Mouse (Mus musculus) kidney, adult 2 months (tissue): ENCODE measurements at regions not wholly inside any gene's neighbourhood (a gene's known extent, or its start where the extent isn't known, plus 50 kb on each side); places are given as distances from the start of the nearest gene placed in this dataset.

Source experiments
- DNase-seq: peaks from one replicate; pipeline ENCODE4 v3.0.0; 2021
- H3K27ac ChIP-seq: fragments of 200-500 bp; 2 replicates; pipeline ENCODE4 v1.5.1; 2012; ENCODE audit warnings: low read depth, low read length, control low read depth, inconsistent platforms; ENCODE audit not compliant: insufficient read depth
- H3K27me3 ChIP-seq: fragments of 200-500 bp; replicated peaks from 2 replicates; pipeline ENCODE4 v1.6.1; 2012; ENCODE audit warnings: mild to moderate bottlenecking, moderate library complexity, low read length, inconsistent platforms; ENCODE audit not compliant: control insufficient read depth, insufficient read depth
- H3K36me3 ChIP-seq: fragments of 200-500 bp; 2 replicates; pipeline ENCODE4 v1.6.1; 2012; ENCODE audit warnings: mild to moderate bottlenecking, moderate library complexity, low read length, inconsistent platforms; ENCODE audit not compliant: control insufficient read depth, insufficient read depth
- H3K4me1 ChIP-seq: fragments of 200-500 bp; 2 replicates; pipeline ENCODE4 v1.6.1; 2011; ENCODE audit warnings: low read length; ENCODE audit not compliant: control insufficient read depth, insufficient read depth
- H3K4me3 ChIP-seq: fragments of 200-500 bp; 2 replicates; pipeline ENCODE4 v1.5.1; 2011; ENCODE audit warnings: mild to moderate bottlenecking, low read depth, low read length, control low read depth; ENCODE audit not compliant: insufficient read depth
- CTCF ChIP-seq: fragments of 200-500 bp; conservative IDR thresholded peaks from 2 replicates; pipeline ENCODE4 v1.5.1; 2011; ENCODE audit warnings: low read depth, mild to moderate bottlenecking, control low read depth, low read length, moderate library complexity, mixed read lengths; ENCODE audit not compliant: insufficient read depth, insufficient read length
- POLR2A ChIP-seq: fragments of 200-500 bp; IDR thresholded peaks from one replicate; pipeline ENCODE4 v1.6.1; 2011; ENCODE audit warnings: low read depth, low read length, control low read depth
- WGBS: fragments of 180-500 bp; shearing (Covaris S2); methylation state at CpG from one replicate; pipeline ENCODE4 v1.1.7; 2018; 5-methylcytosine and 5-hydroxymethylcytosine counted together

DNA sequence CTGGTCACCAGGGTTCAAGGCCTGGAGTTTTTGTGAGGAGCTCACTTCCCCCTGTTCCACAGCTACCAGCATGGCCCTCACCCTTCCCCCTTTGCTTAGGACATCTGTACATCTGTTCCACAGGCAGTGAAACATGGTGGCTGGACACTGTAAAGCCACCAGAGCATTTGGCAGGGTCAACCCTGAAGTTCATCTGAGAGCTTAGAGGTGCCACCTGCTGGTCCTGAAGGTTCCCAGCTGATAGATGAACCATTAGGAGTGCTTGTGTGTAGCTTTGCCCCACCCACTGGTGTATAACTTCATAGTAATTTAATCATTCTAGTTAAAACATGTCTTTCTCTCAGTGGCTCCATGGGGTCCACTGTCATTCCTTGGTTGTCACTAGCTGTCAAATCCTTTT, 304.7 kb downstream of the Fgf9 start:
- Histone ChIP-seq H3K27me3 (no peaks in the 10 kb centered on the region), H3K4me3 (no peak overlapping the region), H3K36me3 (no peaks in the 10 kb centered on the region), H3K27ac (no peak overlapping the region), H3K4me1 (no peaks in the 10 kb centered on the region)
- TF ChIP-seq CTCF (peak; percentile 38; the same call in 1 of the 2 replicates), POLR2A (no peak)
- DNase-seq, result peak; percentile 25

DNA sequence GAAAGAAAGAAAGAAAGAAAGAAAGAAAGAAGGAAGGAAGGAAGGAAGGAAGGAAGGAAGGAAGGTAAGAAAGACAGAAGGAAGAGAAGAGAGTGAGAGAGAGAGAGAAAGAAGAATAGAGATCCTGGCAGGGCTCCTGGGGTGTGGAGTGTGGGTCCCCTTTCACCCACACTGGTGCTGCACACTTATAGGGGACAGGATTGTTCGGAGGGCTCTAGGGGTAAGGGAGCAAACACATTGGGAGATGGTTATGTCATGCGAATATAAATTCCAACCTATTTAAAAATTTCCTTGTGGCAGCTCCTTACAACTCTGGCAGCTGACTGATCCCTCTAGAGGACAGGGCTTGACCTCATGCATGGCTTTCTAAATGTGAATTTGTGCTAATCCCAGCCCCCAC, 286.5 kb downstream of the Fgf9 start:
- no peak overlapping the region for H3K27ac ChIP-seq
- WGBS, result 88% methylated on average over 2 of the region's 2 CpGs
- no peak for DNase-seq

DNA sequence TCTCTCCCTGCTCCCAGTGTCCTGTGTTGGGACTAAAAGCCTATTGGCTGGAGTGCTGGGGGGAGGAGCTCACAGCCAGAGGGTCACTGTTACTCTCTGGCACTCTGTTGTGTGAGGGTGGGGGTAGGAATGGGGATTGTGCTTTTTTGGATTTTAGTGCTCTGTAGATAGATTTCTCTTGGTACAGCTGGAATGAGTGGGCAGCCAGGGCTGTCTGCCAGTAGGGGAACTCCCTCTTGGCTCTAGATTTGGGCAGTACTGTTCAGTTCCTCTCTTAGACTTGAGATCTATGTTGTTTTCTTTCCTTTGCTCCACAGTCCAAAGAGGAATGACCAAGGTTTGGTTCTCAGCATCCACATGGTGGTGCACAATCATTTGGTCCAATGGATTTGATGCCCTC, 282.6 kb downstream of the Fgf9 start:
- no peak for DNase-seq
- TF ChIP-seq CTCF, result no peak
- no peak overlapping the region for H3K4me3 ChIP-seq
- H3K4me1 ChIP-seq, result no peaks in the 10 kb centered on the region
- no peaks in the 10 kb centered on the region for H3K27me3 ChIP-seq
- no peak overlapping the region for H3K27ac ChIP-seq
- no peaks in the 10 kb centered on the region for H3K36me3 ChIP-seq

More for the DNA sequence above, 286.5 kb downstream of the Fgf9 start:
- TF ChIP-seq CTCF (no peak), POLR2A (no peak)
- Histone ChIP-seq H3K4me1 (no peaks in the 10 kb centered on the region), H3K4me3 (no peak overlapping the region), H3K27me3 (no peaks in the 10 kb centered on the region), H3K36me3 (no peaks in the 10 kb centered on the region)

DNA sequence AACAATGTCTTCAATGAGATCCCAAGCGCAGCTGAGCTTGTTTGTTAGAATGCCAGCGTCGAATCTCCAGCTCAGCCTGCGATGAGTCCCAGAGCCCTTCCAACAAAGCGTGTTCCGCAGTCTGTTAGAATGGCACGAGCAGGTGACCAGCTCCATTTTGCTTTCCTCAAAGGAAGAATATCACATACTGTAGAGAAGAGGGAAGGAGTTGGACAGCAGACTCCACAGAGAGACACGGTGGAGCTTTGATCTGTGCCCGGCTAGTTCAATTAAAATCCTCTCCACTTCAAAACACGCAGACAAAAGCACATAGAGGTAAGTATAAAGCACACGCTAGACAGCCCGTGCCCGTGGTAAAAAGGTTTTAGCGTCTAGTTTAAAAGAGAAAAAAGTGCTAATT, 265.8 kb downstream of the Fgf9 start:
- Histone ChIP-seq H3K4me3 (no peak overlapping the region), H3K4me1 (no peaks in the 10 kb centered on the region), H3K36me3 (no peaks in the 10 kb centered on the region), H3K27ac (no peak overlapping the region), H3K27me3 (no peaks in the 10 kb centered on the region)
- 91% methylated on average over 14 of the region's 14 CpGs for WGBS
- no peak for TF ChIP-seq POLR2A
- TF ChIP-seq CTCF, result no peak
- DNase-seq, result no peak

DNA sequence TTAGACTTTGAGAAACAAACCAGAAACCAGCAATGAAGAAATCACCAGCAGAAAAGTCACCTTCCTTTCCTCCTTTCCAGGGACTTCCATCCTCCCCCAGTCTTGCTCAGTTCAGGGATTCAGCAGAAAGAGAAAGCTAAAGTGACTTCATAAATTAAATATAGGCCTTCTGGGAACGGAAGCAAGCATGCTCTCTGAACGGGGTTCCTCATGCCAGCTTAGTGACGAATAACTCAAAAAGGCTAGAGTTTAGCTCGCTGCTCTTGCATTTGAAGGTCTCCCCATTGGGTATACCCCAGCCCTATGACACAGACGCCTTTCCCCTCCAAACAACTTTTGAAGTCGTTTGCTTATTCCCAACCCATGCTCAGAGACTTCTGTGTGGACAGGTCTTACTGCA, 252.8 kb downstream of the Fgf9 start:
- H3K27ac ChIP-seq, result no peak overlapping the region
- H3K27me3 ChIP-seq, result no peaks in the 10 kb centered on the region
- no peak overlapping the region for H3K4me3 ChIP-seq
- no peaks in the 10 kb centered on the region for H3K4me1 ChIP-seq
- no peak for DNase-seq
- WGBS, result 76% methylated on average over 6 of the region's 6 CpGs
- TF ChIP-seq POLR2A (no peak), CTCF (no peak)
- no peaks in the 10 kb centered on the region for H3K36me3 ChIP-seq

DNA sequence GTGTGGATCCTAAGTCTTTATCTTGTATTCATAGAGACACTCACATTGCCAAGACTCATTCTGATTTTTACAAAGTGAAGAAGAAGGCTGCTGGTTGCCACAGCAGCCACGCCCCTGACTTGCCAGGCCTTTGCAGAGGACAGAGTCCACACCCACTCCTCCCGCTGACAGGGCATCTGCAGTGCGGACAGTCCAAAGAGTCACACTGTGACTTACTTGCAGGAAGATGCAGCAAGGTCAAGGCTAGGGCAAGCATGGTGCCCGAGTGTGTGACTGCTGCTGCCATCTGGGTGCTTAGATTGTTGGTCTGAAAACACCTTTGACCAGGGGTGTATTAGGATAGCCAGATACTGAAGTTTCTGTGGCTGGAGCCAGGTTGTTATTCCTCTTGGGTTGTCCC, 252.1 kb downstream of the Fgf9 start:
- Histone ChIP-seq H3K4me1 (no peaks in the 10 kb centered on the region), H3K27ac (no peak overlapping the region), H3K36me3 (no peaks in the 10 kb centered on the region), H3K27me3 (no peaks in the 10 kb centered on the region), H3K4me3 (no peak overlapping the region)
- peak; percentile 13 for DNase-seq
- TF ChIP-seq POLR2A (no peak), CTCF (no peak)
- 69% methylated on average over 4 of the region's 4 CpGs for WGBS

DNA sequence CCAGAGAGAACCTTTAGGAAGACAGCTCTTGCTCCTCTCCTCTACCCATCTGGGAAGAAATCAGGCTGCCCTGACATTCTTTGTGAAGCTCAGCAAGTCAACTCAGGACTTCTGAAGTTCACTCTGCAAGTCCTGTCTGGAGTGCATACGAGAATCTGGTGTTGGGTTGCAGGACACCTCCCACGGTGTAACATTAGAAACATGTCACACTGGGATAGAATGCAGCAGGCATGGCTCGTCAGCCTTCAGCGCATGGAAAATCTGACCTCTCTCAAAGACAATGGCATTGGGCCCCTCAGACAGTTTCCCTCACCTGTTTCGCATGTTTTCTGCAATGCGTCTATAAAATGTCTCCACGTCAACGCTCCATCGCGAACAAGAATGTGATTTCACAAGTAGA, 251.5 kb downstream of the Fgf9 start:
- Histone ChIP-seq H3K27ac (no peak overlapping the region), H3K36me3 (no peaks in the 10 kb centered on the region), H3K27me3 (no peaks in the 10 kb centered on the region), H3K4me1 (no peaks in the 10 kb centered on the region), H3K4me3 (no peak overlapping the region)
- no peak for TF ChIP-seq POLR2A
- TF ChIP-seq CTCF, result no peak
- DNase-seq, result no peak
- 77% methylated on average over 10 of the region's 10 CpGs for WGBS

DNA sequence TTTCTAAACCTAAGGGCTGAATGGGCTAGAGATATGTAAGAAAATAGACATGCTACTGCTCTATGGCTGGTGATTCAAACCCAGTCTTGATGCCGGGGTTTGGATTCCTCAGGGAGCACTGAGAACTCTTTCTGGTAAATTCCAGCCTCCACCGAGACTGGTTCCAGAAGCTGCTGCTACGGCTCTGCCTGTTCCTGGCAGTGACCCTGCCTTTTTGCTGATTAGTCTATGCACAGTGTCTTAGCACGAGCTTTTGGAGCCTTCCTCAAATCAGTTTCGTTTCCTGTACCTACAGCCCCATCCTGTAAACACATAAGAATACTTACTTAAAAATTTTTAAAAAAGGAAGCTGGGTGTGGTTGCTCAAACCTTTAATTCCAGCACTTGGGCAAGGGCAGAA, 250.9 kb downstream of the Fgf9 start:
- H3K4me1 ChIP-seq, result no peaks in the 10 kb centered on the region
- no peaks in the 10 kb centered on the region for H3K36me3 ChIP-seq
- no peak overlapping the region for H3K27ac ChIP-seq
- H3K27me3 ChIP-seq, result no peaks in the 10 kb centered on the region
- H3K4me3 ChIP-seq, result no peak overlapping the region
- WGBS, result 63% methylated on average over 5 of the region's 5 CpGs
- TF ChIP-seq POLR2A (no peak), CTCF (no peak)
- peak; percentile 10 for DNase-seq
